Mouse (Mus musculus) layer of hippocampus, adult 8-10 months (tissue): Measurements from ENCODE around the gene Ccin. TPM values are rescaled to one million over a fixed set of nuclear protein-coding genes. Genes with fewer than 3 reads are reported as not detected.

Experiments
- DNase-seq, 2 experiments: peaks; one replicate each; pipeline ENCODE4 v3.0.0; 2022; ENCODE audit warnings: low spot score in 2 of 2
- total RNA-seq, 4 experiments: library from RNA; stranded (reverse); gene quantifications; 2 replicates each; pipeline ENCODE4 v1.2.4; 2022

Gene Ccin
- not detected for total RNA-seq

- no peak for DNase-seq
Measured at GRCm38 (mm10) chr4:43983181-43983580, at the start of gene Ccin. Gene Ccin (plus strand): TSS chr4:43983483.

- DNase-seq = no peak
Measured at GRCm38 (mm10) chr4:43936186-43936585, 47.1 kb upstream of the Ccin start.

- no peak for DNase-seq
Measured at GRCm38 (mm10) chr4:43936749-43937674, 46.3 kb upstream of the Ccin start.

DNA sequence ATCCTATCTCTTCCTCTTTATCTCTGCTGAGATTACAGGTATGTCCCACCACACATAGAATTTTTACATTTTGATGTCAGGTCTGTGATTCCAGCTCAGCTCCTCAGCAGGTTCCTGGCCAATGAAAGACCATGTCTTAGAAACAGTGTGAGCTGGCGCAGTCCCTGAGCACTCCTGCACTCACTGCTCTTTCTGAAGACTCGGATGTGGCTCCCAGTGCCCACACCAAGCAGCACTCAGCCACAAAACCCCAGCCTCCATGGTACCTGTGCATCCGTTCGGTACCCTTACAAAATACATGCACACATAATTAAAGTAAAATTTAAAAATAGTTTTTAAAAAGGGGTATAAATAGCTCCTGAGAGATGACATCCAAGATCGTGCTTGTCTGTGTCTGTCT is 42.0 kb upstream of the Ccin start:
- DNase-seq = no peak

GRCm38 (mm10) chr4:43942421-43942820 is 40.9 kb upstream of the Ccin start:
- no peak for DNase-seq

DNA sequence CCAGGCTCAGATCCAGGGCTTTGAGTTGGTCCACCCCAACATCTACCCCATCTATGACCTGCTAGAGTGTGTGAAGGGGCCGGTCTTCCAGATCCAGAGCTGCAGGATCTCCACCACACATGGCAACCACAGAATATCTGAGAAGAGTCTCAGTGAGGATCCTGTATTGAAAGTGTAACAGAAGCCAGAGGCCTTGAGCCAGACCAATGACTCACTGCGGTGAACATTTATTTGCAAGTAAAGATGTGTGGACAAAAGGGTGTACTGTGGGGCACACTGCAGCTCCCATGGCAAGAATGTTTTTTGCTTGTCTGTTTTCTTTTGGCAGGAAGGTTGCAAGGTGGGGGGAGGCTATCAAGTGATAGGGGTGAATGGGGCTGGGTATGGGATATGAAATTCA is 35.7 kb upstream of the Ccin start:
- DNase-seq = no peak

- DNase-seq = peak in 1 of 2 experiments; percentile 50
Measured at GRCm38 (mm10) chr4:43957292-43957845, 25.9 kb upstream of the Ccin start, which contains the start of gene Glipr2. Gene Glipr2 (plus strand): TSS chr4:43957401.

- DNase-seq = no peak
Measured at GRCm38 (mm10) chr4:43957846-43958461, 25.3 kb upstream of the Ccin start.

GRCm38 (mm10) chr4:43959523-43960179 is 23.6 kb upstream of the Ccin start:
- DNase-seq = no peak

GRCm38 (mm10) chr4:43960207-43960606 is 23.1 kb upstream of the Ccin start:
- DNase-seq = no peak

DNA sequence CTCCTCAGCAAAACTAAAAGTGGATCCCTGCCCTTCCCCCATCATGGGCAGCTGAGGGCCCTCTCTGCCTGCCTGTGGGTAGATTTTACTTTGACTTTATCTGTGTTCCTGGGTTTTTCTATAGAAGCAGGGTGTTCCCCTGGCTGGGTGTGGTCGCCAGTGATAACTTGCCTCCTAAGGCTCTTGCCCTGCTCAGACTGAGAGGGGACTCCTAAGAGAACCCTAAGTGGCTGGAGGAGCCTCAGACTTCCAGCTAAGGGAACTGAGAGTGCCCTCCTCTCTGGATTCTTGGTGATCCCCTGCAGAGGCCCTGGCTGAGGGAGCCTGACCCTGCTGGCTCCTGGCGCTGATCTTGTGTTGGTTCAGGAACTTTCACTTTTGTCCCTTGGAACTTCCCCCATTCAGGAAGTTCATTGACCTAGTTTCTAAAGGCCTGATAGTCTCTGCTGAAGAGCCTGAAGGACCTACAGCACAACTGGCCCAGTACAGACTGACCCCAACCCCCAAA is 18.9 kb upstream of the Ccin start:
- DNase-seq = no peak

DNA sequence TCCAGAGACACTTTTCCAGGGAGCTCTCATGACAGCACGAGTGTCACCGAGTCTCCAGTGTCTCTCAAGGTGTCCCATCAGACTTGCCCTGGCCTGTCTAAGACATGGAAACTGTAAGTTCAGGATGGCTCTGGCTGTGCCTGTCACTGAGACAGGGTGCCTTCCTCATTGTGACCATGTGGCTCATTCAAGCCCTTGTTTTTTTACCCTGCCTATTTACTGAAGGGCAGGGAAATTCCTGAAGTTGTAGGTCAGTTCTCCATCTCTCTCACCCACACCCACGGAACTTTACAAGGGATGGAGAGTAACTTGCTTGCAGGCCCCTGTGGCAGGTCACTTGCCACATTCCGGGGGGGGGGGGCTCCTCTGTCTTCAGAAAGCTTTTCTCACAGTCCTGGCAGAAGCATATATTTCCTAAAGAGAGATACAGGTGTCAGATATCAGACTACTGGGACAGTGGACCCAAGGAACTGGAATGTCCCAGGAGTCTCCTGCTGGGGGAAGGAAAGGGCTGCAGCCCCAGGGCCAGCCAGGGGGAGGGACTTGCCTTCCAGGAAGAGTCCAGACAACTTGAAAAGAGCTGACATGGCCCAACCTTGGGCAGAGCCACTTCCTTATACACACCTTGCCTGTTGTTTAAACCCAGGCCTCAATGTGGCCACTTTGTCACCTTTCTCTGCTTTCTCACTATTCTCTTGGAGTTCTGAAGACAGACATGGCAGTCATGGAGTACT is 18.2 kb upstream of the Ccin start:
- DNase-seq = no peak

DNA sequence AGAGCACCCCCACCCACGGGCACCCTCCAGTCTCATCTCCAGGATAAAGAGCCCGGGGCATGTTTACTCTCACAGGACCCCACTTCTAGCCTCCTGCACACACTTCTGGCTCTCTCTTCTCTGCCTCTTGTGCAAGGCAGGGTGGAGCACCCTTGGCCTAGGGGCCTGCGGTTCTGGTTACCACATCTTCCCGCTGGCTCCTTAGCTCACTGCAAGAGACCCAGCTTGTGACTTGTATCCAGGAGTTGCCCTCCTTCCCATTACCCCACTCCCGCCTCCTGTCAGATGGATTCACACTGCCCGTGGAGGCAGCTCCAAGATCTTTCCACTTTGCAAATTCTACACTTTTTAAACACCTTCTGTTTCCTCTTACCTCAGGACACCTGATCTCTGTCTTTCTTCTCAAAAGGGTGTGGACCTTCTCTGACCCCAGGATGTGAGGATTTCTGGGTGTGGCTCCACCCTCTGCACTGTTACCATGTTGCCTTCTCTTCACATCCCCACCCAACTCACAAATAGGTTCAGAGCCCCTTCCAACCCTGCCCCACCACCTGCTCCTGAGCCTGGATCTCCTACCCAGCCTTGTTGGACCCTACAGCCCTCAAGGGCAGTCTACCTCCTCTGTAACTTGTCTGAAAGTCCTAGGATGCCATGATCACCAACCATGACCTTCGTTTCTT is 17.3 kb upstream of the Ccin start:
- no peak for DNase-seq

DNA sequence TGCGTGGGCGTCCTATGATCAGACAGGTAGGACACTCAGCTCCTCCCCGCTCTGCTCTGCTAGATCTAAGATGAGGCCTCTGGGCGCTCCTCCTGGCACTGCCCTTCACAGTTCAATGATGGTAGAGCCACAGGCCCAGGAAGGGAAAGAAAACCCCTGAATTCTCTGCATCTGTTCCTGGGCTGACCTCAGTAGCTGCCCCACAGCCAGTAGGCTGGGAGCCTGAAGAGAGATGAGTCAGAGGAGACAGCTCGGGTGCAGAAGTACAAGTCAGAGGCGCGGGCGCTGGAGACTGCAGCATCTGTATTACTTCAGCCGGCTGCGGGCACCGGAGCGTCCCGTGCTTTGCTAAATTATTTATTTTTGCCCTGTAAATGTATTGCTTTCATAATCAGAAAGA is 14.6 kb upstream of the Ccin start:
- DNase-seq = peak; percentile 26 to 29

GRCm38 (mm10) chr4:43969373-43969772 is 13.9 kb upstream of the Ccin start:
- DNase-seq = no peak

DNA sequence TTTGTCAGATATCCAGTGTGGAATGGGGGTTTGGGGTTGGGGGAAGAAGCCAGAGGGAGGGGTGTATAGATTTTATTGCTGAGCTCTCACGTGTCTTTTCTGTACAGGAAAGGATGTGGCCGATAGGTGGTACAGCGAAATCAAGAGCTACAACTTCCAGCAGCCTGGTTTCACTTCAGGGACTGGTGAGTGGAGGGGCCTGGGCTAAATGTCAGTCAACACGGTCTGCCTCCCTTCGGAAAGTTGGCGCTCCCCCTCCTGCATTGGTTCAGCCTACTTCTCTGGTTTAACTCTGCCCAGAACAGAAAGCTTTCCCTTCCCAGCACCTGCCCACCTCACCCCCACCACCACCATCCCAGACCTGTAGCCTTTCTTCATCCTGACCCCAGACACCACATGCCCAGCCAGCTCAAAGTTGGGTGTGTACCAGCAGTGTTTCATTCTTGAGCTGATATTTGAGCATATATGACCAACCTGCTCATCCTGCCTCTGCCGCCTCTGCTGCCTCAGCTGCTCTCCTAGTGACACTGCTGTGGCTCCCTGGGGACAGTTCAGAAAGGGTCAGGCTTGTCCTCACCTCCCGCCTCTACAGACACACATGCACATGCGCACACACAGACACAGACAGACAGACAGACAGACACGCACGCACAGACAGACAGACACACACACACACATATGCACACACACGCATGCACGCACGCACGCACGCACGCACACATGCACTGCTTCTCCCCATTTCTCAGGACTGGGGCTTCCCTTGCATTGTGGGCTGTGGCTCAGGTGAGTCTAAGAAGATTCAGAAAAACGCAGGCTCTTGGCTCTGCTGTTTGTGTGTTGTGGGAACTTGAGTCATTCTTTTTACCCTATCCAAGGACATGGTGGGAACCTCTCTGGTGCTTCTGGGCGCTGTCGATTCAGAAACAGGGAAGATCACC is 12.6 kb upstream of the Ccin start:
- DNase-seq = no peak

DNA sequence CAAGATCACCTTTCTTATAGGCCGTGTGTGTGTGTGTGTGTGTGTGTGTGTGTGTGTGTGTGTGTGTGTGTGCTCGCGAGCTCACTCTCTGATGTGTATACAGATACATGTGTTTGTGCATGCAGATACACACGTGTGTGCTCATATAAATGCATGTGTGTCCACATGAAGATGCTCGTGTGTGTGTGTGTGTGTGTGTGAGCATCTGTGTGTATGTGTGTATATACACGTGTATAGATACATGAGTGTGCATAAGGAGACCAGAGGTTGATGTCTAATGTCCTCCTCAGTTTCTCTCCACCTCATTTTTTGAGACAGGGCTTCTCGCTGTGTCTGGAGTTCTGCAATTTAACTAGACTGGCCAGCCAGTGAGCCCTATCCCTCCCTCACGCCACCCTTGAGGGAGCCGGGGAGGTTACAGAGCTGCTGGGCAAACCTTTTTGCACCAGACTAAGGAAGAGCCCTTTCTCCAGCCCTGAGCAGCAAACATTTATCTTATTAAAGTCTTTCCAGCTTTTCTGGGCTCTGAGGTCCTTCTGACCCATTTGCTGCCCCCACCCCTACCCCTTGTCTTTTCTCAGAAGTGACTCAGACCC is 11.6 kb upstream of the Ccin start:
- no peak for DNase-seq

- no peak for DNase-seq
Measured at GRCm38 (mm10) chr4:43972137-43972591, 11.1 kb upstream of the Ccin start.

DNA sequence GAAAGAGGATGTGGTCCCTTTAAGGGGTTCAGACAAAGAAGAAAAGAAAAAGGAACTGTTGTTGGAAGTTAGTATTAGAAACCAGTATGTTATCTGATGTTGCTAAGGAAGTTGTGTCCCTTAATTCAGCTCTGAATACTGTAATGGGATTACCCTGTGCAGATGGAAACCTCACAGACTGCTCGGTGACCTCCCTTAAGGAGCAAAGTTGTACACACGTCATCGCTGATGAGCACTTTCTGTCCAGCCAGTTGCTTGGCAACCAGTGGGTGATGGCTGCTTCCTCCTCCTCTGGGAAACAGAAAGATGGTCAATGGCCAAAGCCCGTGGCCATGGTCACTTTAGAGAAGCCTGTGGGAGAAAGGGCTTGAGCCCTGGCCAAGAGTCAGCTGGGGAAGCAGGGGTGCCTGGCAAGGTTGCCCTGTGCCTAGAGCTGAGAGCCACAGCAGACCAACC is 9.7 kb upstream of the Ccin start:
- peak; percentile 47 to 69 for DNase-seq
